Mouse (Mus musculus): Measurements from ENCODE around the gene Ugt1a5.

DNA sequence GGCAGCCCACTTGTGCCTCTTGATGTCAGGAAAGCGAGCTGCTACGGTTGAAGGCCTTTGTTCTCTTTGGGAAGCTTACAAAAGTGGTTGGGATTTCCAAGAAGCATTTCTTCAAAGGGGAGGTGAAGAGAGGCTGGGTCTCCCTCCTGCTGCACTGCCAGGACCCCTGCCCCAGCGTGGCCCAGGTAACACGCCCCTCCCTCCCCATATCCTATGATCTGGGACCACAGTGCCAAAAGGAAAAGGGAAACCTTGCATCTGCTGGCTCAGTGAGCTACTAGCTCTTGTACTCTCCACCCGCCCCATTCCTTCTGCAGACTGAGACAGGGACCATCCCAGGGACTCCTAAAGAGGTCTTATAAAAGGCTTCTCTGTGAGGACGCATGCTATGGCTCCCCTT, 91.9 kb downstream of the Ugt1a5 start:
- TF ChIP-seq CTCF (IDR thresholded peaks at IDR 0.05; ENCODE audit: low read depth): no peak
- TF ChIP-seq EP300 (IDR thresholded peaks at IDR 0.05; ENCODE audit: low read depth): no peak

All from heart, postnatal 0 days (tissue).